Mouse (Mus musculus) gastrocnemius, postnatal 36 days (tissue): ENCODE measurements around the gene Amt. TPM values are rescaled to one million over a fixed set of nuclear protein-coding genes. Genes with fewer than 3 reads are reported as not detected.

Experiments
- total RNA-seq, 2 experiments: library from RNA; stranded (reverse); gene quantifications; 2 replicates each; pipeline ENCODE4 v1.2.3; 2021

Amt gene
- total RNA-seq, 2 experiments from 2014 or later = 0.94 to 1.3 TPM

Other genes starting within 250 kb of the Amt start
- 1 to 10 TPM; 3.3 to 3.8 TPM for gene Gmppb, start 247.6 kb upstream of the Amt start, total RNA-seq
- gene Amigo3, start 243.7 kb upstream of the Amt start, total RNA-seq = 1 to 10 TPM; 1.5 to 2.6 TPM
- not detected for gene Mst1, start 216.4 kb upstream of the Amt start, total RNA-seq
- gene Rnf123, start 213.5 kb upstream of the Amt start, total RNA-seq = 100 to 1,000 TPM; 141 to 153 TPM
- gene Apeh, start 202.2 kb upstream of the Amt start, total RNA-seq = 10 to 100 TPM; 26.0 to 31.0 TPM
- gene Bsn, start 106.5 kb upstream of the Amt start, total RNA-seq = under 1 TPM; 0.05 TPM
- 100 to 1,000 TPM; 170 to 174 TPM for gene Dag1, start 32.9 kb upstream of the Amt start, total RNA-seq
- 10 to 100 TPM in 1 of 2 experiments, 1 to 10 TPM in 1; 9.4 to 11.4 TPM for gene Nicn1, start 6.4 kb upstream of the Amt start, total RNA-seq
- 10 to 100 TPM; 97.0 to 97.5 TPM for gene Rhoa, start 9.3 kb downstream of the Amt start, total RNA-seq
- 10 to 100 TPM; 24.9 to 25.1 TPM for gene Tcta, start 9.3 kb downstream of the Amt start, total RNA-seq
- gene Gpx1, start 42.0 kb downstream of the Amt start, total RNA-seq = 10 to 100 TPM; 60.9 to 78.2 TPM
- 10 to 100 TPM; 61.5 to 70.3 TPM for gene Usp4, start 51.0 kb downstream of the Amt start, total RNA-seq
- under 1 TPM; 0.32 to 0.48 TPM for gene 1700102P08Rik, start 96.0 kb downstream of the Amt start, total RNA-seq
- gene Ccdc36, start 131.6 kb downstream of the Amt start, total RNA-seq = not detected
- not detected for gene BC048562, start 139.6 kb downstream of the Amt start, total RNA-seq
- 10 to 100 TPM; 13.3 to 20.0 TPM for gene Ccdc71, start 163.7 kb downstream of the Amt start, total RNA-seq
- 1 to 10 TPM; 1.7 to 3.1 TPM for gene Klhdc8b, start 164.7 kb downstream of the Amt start, total RNA-seq
- gene Lamb2, start 182.9 kb downstream of the Amt start, total RNA-seq = 100 to 1,000 TPM; 118 to 129 TPM
- 100 to 1,000 TPM; 105 to 120 TPM for gene Usp19, start 193.7 kb downstream of the Amt start, total RNA-seq
- 10 to 100 TPM; 69.7 to 81.7 TPM for gene Qars, start 210.9 kb downstream of the Amt start, total RNA-seq
- gene Qrich1, start 220.0 kb downstream of the Amt start, total RNA-seq = 10 to 100 TPM; 49.3 to 51.9 TPM